Mouse (Mus musculus) bone marrow macrophage, adult 2 months (primary cell): ENCODE data around the gene Nt5c3.

Experiments used
- CTCF ChIP-seq: IDR thresholded peaks from 2 replicates; pipeline ENCODE4 v1.5.1; 2012; ENCODE audit warnings: low read depth, mild to moderate bottlenecking, low read length, moderate library complexity
- POLR2A ChIP-seq: IDR thresholded peaks from 2 replicates; pipeline ENCODE4 v1.6.1; 2012; ENCODE audit warnings: mild to moderate bottlenecking, low read depth, low read length, borderline replicate concordance

GRCm38 (mm10) chr6:56843229-56843628 lies 80.5 kb downstream of the Nt5c3 start:
- TF ChIP-seq POLR2A (no peak), CTCF (no peak)
